Mouse (Mus musculus) ES-Bruce4 (cell line): Measurements from ENCODE around the gene Cemip.

Source experiments
- CTCF ChIP-seq: IDR thresholded peaks from one replicate; pipeline ENCODE4 v1.8.1; 2011; ENCODE audit warnings: low read depth, low read length
- POLR2A ChIP-seq: IDR thresholded peaks from one replicate; pipeline ENCODE4 v1.8.1; 2011; ENCODE audit warnings: low read length; ENCODE audit not compliant: insufficient read depth

DNA sequence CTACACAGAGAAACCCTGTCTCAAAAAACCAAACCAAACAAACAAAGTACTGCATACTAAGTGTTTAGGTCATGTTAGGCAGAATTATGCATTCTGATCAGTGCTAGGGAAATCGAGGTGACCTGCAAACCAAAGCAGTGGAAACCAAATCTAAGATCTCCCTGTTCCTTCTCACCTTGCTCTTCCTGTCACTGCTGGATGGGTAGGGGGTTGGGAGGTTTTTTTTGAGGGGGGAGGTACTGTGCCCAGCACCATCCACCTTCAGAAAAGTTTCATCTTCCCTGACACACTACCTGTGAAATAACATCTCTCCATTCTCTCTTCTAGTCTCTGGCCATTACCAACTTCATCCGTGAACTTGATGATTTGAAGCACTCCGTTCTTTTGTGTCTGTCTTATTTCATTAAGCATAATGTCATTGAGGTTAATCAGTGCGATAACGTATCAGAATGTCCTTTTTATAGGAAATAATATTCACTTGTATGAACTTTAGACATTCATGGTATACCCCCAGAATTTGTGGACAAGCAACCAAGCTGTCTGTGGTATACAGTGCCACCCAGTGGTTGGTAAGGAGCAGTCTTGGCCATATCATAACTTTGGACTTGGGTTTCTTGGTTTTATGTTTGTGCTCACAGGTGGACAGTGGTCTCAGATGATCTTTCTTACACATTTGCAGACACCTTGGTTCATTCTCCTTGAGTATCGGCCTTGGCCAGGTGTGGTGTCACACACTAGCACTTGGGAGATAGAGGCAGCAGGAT lies 199.8 kb downstream of the Cemip start:
- TF ChIP-seq CTCF (no peak), POLR2A (no peak)
